Mouse (Mus musculus) left cerebral cortex, postnatal 36 days (tissue): Measurements from ENCODE around the gene Sdhaf4. TPM values are rescaled to one million over a fixed set of nuclear protein-coding genes. Genes with fewer than 3 reads are reported as not detected.

Source experiments
- DNase-seq, 2 experiments: peaks; one replicate each; pipeline ENCODE4 v3.0.0; 2021 to 2022; ENCODE audit warnings: low spot score in 2 of 2, mixed read lengths in 1 of 2
- intact Hi-C: fragments of 180-260 bp; cut with DNase I; formaldehyde crosslinking; loops from one replicate; pipeline ENCODE4 v1.15.1; 2025
- total RNA-seq, 2 experiments: library from RNA; stranded (reverse); gene quantifications; 2 replicates each; pipeline ENCODE4 v1.2.3; 2021

Sdhaf4 gene
- total RNA-seq, 2 experiments from 2014 or later: 46.7 to 48.3 TPM

DNA sequence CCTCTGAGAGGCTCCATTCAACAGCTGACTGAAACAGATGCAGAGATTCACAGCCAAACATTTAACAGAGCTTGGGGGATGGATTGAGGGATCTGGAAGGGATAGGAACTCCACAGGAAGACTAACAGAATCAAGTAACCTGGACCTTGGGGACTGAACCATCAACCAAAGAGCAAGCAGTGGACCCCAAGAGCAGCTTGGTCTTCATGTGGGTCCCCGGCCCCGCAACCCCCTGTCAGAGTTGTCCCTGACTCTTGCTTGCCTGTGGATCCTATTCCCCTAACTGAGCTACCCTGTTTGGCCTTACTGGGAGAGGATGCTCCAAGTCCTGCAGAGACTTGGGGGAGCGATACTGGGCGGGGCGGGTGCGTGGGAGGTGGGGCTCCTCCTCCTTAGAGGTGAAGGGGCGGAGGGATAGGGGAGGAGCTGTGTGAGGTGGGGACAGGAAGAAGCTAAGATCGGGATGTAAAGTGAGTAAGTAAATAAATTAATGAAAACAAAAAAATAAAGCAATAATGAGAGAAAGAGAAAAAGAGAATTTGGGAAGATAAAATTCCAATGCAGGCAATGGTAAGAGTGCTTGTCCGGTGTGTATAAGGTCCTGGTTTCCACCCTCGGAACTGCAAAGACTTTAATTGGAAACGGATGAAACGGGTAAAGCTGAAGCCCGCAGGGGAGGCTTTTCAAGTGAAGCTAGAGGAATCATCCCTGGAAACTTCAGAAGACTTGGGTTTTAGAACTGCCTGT is 46.6 kb downstream of the Sdhaf4 start:
- no peak for DNase-seq
- intact Hi-C loops: no loop called here

DNA sequence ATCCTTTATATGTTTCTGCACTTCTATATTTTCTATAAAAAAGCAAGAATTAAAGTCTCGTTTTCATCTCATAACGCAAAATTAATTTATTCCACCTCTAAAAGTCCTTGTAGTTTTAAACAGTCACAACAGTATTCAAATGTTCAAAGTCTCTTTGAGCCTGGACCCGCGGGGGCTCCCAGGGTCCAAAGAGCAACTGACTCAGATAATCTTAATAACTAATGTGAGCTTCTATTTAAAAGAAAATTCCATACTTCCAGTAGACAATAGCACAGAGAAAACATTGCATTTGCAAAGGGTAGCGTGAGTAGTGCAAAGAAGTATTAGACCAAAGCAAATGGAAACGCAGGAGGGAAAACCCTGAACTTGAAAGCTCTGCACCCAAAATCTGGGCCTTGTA is 47.4 kb downstream of the Sdhaf4 start:
- no peak for DNase-seq

DNA sequence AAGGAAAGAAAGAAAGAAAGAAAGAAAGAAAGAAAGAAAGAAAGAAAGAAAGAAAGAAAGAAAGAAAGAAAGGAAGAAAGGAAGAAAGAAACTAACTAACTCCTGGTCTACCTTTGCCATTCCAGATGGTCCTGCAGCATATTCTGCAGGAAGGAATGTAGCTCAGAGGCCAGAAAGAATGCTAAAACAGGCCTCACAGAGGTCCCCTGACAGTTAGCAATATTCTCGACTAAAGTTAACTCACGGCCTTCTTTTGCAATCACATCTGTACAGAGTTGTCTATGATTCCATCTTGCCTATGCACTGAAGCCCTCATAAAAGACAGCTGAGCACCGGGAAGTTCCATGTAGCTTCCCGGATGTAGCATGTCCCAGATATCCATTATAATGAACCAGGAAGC is 49.9 kb downstream of the Sdhaf4 start:
- intact Hi-C loops: no loop called here
- DNase-seq: no peak

More for the DNA sequence above, 47.4 kb downstream of the Sdhaf4 start:
- intact Hi-C loops: no loop called here

DNA sequence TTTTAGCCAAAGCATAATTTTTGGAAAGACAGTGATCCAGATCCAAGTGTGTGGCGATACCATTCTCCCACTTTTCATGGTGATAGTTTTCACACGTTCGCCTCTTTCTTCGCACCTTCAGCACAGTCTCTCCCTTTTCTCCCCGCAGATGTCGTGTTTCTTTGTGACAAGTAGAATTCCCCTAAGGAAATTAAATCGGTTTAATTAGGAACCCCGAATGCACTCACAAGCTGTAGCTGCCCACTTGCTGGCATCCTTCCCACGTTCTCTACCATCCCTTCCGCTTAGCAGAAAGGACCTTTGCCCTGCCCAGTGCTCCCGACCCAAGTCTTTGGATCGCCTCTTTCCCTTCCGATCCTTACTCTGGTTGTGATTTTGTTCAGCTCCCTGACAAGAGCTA is 51.5 kb downstream of the Sdhaf4 start:
- intact Hi-C loops: no loop called here
- DNase-seq: peak; percentile 49 to 62

DNA sequence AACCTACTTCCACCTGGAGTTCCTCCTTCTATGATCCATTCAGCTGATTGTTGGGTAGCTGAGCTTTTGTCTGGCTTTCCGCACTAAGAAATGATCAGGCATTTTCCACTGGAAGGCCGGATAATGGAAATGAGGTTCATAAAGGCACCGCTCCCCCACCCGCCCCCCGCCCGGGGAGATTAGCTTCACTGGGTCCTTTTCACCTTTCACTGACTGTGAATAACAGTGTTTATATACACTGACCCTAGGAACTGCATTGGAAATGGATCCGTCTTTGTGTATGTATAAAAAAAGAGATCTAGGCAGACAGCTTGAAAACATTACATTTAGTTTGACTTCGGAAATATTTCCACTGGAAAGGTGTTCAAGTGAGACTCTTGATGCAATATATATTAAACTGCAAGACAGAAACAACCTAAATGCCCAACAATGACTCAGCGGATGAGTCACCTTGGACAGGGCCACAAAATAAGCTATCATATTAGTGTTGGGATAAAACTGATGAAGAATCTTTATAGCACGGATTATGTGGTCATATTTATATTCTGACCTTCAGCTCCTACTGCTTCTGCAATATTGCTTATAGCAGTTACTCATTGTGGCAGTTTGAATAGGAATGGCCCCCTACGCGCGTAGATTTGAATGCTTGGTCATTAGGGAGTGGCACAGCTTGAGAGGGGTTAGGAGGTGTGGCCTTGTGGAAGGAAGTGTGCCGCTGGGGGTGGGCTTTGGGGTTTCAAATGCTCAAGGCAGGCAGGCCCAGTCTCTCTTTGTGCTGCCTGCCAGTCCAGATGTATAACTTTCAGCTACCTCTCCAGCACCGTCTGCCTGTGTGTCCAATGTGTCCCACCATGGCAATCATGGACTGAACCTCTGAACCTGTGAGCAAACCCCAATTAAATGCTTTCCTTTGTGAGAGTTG is 56.4 kb downstream of the Sdhaf4 start:
- no peak for DNase-seq
- intact Hi-C loops: no loop called here

DNA sequence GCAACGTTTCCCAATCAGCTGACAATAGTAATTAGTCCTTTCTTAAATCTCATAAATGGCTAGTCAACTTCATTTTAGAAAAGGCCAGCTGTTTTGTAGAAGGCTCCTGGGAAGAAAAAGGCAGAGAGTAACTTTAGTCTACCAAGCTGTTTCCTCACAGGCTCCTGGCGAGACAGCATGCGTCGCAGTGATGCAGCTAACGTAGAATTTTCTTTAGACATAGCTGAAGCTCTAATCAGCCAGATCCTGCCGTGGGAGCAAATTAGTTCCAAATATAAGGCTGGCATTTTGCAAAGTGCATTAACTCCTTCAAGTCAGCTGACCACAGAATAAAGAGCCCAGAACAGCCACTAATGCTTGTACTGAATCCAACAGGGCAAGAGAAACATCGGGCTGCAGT is 57.2 kb downstream of the Sdhaf4 start:
- DNase-seq: no peak
- intact Hi-C loops: no loop called here

Other genes with a start within 250 kb of the Sdhaf4 start
- gene B3gat2, start 243.9 kb downstream of the Sdhaf4 start, total RNA-seq: 10 to 100 TPM in 1 of 2 experiments, 1 to 10 TPM in 1; 9.0 to 10.2 TPM
- 100 to 1,000 TPM; 137 to 164 TPM for gene Smap1, start 83.3 kb downstream of the Sdhaf4 start, total RNA-seq
- gene Fam135a, start 94.7 kb upstream of the Sdhaf4 start, total RNA-seq: 10 to 100 TPM; 28.8 to 29.9 TPM
- under 1 TPM; 0.49 to 0.54 TPM for gene Col9a1, start 172.0 kb upstream of the Sdhaf4 start, total RNA-seq